In genomic region chr15:93381337-93381736, GRCm38 (mm10) we compare ENCODE assay signal across 28 mouse cellular contexts.
"Had no signal": no experiment of that assay in that cellular context is flagged by ENCODE, and none has a peak within 500 bp of the region (broad histone marks: within the 10 kb centered on the region; RNA-seq: fewer than 3 reads in every experiment).

No protein-coding gene starts in this region.

- H3K4me1 ChIP-seq: embryonic facial prominence, embryonic 10.5 days; embryonic facial prominence, embryonic 12.5 days; embryonic facial prominence, embryonic 13.5 days; embryonic facial prominence, embryonic 15.5 days; forebrain, embryonic 10.5 days; forebrain, embryonic 12.5 days; forebrain, embryonic 13.5 days; forebrain, embryonic 15.5 days had no signal

- H3K4me2 ChIP-seq: embryonic facial prominence, embryonic 12.5 days; embryonic facial prominence, embryonic 13.5 days; embryonic facial prominence, embryonic 15.5 days; forebrain, embryonic 12.5 days; forebrain, embryonic 13.5 days; forebrain, embryonic 15.5 days had no signal

- H3K9ac ChIP-seq: embryonic facial prominence, embryonic 12.5 days; embryonic facial prominence, embryonic 13.5 days; embryonic facial prominence, embryonic 15.5 days; forebrain, embryonic 12.5 days; forebrain, embryonic 13.5 days; forebrain, embryonic 15.5 days; forebrain, postnatal 0 days had no signal

- H3K27me3 ChIP-seq: embryonic facial prominence, embryonic 12.5 days; embryonic facial prominence, embryonic 13.5 days; embryonic facial prominence, embryonic 15.5 days; forebrain, embryonic 12.5 days; forebrain, embryonic 13.5 days; forebrain, embryonic 15.5 days had no signal

- H3K9me3 ChIP-seq: embryonic facial prominence, embryonic 10.5 days; embryonic facial prominence, embryonic 12.5 days; embryonic facial prominence, embryonic 15.5 days; forebrain, embryonic 10.5 days; forebrain, embryonic 12.5 days; forebrain, embryonic 13.5 days; forebrain, embryonic 15.5 days had no signal

- H3K4me3 ChIP-seq: embryonic facial prominence, embryonic 10.5 days; embryonic facial prominence, embryonic 12.5 days; embryonic facial prominence, embryonic 13.5 days; embryonic facial prominence, embryonic 15.5 days; erythroblast, embryonic 14.5 days; forebrain, embryonic 10.5 days; forebrain, embryonic 12.5 days; forebrain, embryonic 13.5 days; forebrain, embryonic 15.5 days; gastrocnemius, adult 2 months; heart, adult 2 months had no signal

- ATAC-seq: forebrain, embryonic 13.5 days; forebrain, embryonic 14.5 days; forebrain, embryonic 15.5 days; forebrain, embryonic 16.5 days; forebrain, postnatal 0 days had no signal

- H3K27ac ChIP-seq: embryonic facial prominence, embryonic 10.5 days; embryonic facial prominence, embryonic 12.5 days; embryonic facial prominence, embryonic 13.5 days; embryonic facial prominence, embryonic 15.5 days; forebrain, embryonic 10.5 days; forebrain, embryonic 12.5 days; forebrain, embryonic 13.5 days; forebrain, embryonic 15.5 days; gastrocnemius, adult 2 months; heart, adult 2 months had no signal

- DNase-seq: cerebellum, adult 2 months; cerebellum, adult 8-10 months; cerebellum, adult 9-10 months; cerebellum, adult 9-11 months; cerebellum, postnatal 10 days; cerebellum, postnatal 14 days; cerebellum, postnatal 25 days; cerebellum, postnatal 36 days; embryo, embryonic 11 days; forebrain, postnatal 0 days; gastrocnemius, adult 2 months; gastrocnemius, postnatal 10 days; gastrocnemius, postnatal 14 days; gastrocnemius, postnatal 25 days; gastrocnemius, postnatal 36 days; heart, adult 18-20 months; heart, adult 2 months had no signal
